Mouse (Mus musculus): Measurements from ENCODE around the gene Dusp1.

DNA sequence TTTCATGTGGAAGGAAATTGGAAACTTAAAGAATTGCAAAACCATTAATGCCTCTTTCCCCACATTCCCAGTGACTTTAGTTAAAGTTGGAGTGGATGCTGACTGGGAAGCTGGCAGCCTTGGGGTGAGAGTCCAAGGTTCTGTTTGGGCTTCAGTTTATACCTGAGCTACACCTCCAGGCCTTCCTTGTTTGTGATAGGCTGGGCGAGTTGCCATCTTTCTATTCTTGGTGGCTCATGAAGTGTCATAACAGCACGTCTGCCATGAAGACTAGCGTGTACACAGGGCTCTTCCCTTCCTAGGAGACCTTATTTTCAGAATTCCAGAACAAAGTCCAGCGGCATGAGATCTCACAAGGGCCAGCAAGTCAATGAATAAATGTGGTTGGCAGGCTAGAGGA, 39.2 kb downstream of the Dusp1 start:
- TF ChIP-seq CTCF (IDR thresholded peaks at IDR 0.05; ENCODE audit: extremely low read depth, insufficient read depth, low read length) (no peak), POLR2A (IDR thresholded peaks at IDR 0.05; ENCODE audit: extremely low read depth, insufficient read depth, low read length) (no peak)
